Mouse (Mus musculus): ENCODE results near the gene Mlh1. TPM values are rescaled to one million over a fixed set of nuclear protein-coding genes. Genes with fewer than 3 reads are reported as not detected.

Gene Mlh1
- polyA plus RNA-seq, 1 experiment from 2014 or later, result 33.6 TPM

- H3K4me2 ChIP-seq (ENCODE audit: low read depth, low read length), result no peak overlapping the region
- H3K27ac ChIP-seq (replicated peaks; ENCODE audit: low read depth, low read length), result no peak overlapping the region
- DNase-seq (ENCODE audit: low spot score) (no peak), ATAC-seq (ENCODE audit: low read depth) (no peak)
- H3K4me1 ChIP-seq (ENCODE audit: control insufficient read depth, insufficient read depth, low read length), result no peaks in the 10 kb centered on the region
- H3K9ac ChIP-seq (ENCODE audit: low read depth, low read length), result no peak overlapping the region
- no peaks in the 10 kb centered on the region for H3K9me3 ChIP-seq (ENCODE audit: control insufficient read depth, low read length)
- no peak overlapping the region for H3K4me3 ChIP-seq (ENCODE audit: low read depth, low read length)
- 86% methylated on average over 5 of the region's 5 CpGs for WGBS
- H3K27me3 ChIP-seq (replicated peaks; ENCODE audit: control insufficient read depth, insufficient read depth, low read length), result no peaks in the 10 kb centered on the region
- peaks cover 78% of the 10 kb centered on the region for H3K36me3 ChIP-seq (ENCODE audit: control insufficient read depth, insufficient read depth, low read length)
Observed at GRCm38 (mm10) chr9:111220551-111221080, 51.0 kb downstream of the Mlh1 start.

GRCm38 (mm10) chr9:111216424-111216823, 55.2 kb downstream of the Mlh1 start:
- no peak for ATAC-seq (ENCODE audit: low read depth)
- Histone ChIP-seq H3K9me3 (ENCODE audit: control insufficient read depth, low read length) (no peaks in the 10 kb centered on the region), H3K4me2 (ENCODE audit: low read depth, low read length) (no peak overlapping the region), H3K9ac (ENCODE audit: low read depth, low read length) (no peak overlapping the region), H3K4me1 (ENCODE audit: control insufficient read depth, insufficient read depth, low read length) (no peaks in the 10 kb centered on the region; the same call in 1 of the 2 replicates), H3K27ac (replicated peaks; ENCODE audit: low read depth, low read length) (no peak overlapping the region), H3K4me3 (ENCODE audit: low read depth, low read length) (no peak overlapping the region), H3K27me3 (replicated peaks; ENCODE audit: control insufficient read depth, insufficient read depth, low read length) (no peaks in the 10 kb centered on the region), H3K36me3 (ENCODE audit: control insufficient read depth, insufficient read depth, low read length) (peaks cover 50% of the 10 kb centered on the region)
- DNase-seq (ENCODE audit: low spot score), result no peak

- DNase-seq (ENCODE audit: low spot score) (peak; percentile 45), ATAC-seq (ENCODE audit: low read depth) (no peak)
- WGBS, result 36% methylated on average over 6 of the region's 6 CpGs
- no peak overlapping the region for H3K9ac ChIP-seq (ENCODE audit: low read depth, low read length)
- no peak overlapping the region for H3K4me2 ChIP-seq (ENCODE audit: low read depth, low read length)
- no peaks in the 10 kb centered on the region for H3K27me3 ChIP-seq (replicated peaks; ENCODE audit: control insufficient read depth, insufficient read depth, low read length)
- H3K4me1 ChIP-seq (ENCODE audit: control insufficient read depth, insufficient read depth, low read length), result no peaks in the 10 kb centered on the region; the same call in 1 of the 2 replicates
- no peak overlapping the region for H3K27ac ChIP-seq (replicated peaks; ENCODE audit: low read depth, low read length)
- no peaks in the 10 kb centered on the region for H3K9me3 ChIP-seq (ENCODE audit: control insufficient read depth, low read length)
- no peak overlapping the region for H3K4me3 ChIP-seq (ENCODE audit: low read depth, low read length)
- H3K36me3 ChIP-seq (ENCODE audit: control insufficient read depth, insufficient read depth, low read length), result peaks cover 28% of the 10 kb centered on the region; the same call in 1 of the 2 replicates
Observed at GRCm38 (mm10) chr9:111213501-111213900, 58.1 kb downstream of the Mlh1 start.

GRCm38 (mm10) chr9:111211122-111212041, 60.2 kb downstream of the Mlh1 start:
- Histone ChIP-seq H3K27ac (replicated peaks; ENCODE audit: low read depth, low read length) (no peak overlapping the region), H3K9ac (ENCODE audit: low read depth, low read length) (no peak overlapping the region), H3K36me3 (ENCODE audit: control insufficient read depth, insufficient read depth, low read length) (peaks cover 28% of the 10 kb centered on the region), H3K4me2 (ENCODE audit: low read depth, low read length) (no peak overlapping the region), H3K4me1 (ENCODE audit: control insufficient read depth, insufficient read depth, low read length) (no peaks in the 10 kb centered on the region; the same call in 1 of the 2 replicates), H3K4me3 (ENCODE audit: low read depth, low read length) (no peak overlapping the region), H3K27me3 (replicated peaks; ENCODE audit: control insufficient read depth, insufficient read depth, low read length) (no peaks in the 10 kb centered on the region), H3K9me3 (ENCODE audit: control insufficient read depth, low read length) (no peaks in the 10 kb centered on the region)
- no peak for ATAC-seq (ENCODE audit: low read depth)
- no peak for DNase-seq (ENCODE audit: low spot score)
- 77% methylated on average over 10 of the region's 10 CpGs for whole genome bisulfite sequencing

GRCm38 (mm10) chr9:111210412-111210811, 61.2 kb downstream of the Mlh1 start:
- H3K27ac ChIP-seq (replicated peaks; ENCODE audit: low read depth, low read length), result no peak overlapping the region
- H3K36me3 ChIP-seq (ENCODE audit: control insufficient read depth, insufficient read depth, low read length), result peaks cover 23% of the 10 kb centered on the region
- H3K9ac ChIP-seq (ENCODE audit: low read depth, low read length), result no peak overlapping the region
- H3K4me2 ChIP-seq (ENCODE audit: low read depth, low read length), result no peak overlapping the region
- H3K4me1 ChIP-seq (ENCODE audit: control insufficient read depth, insufficient read depth, low read length), result no peaks in the 10 kb centered on the region; the same call in 1 of the 2 replicates
- no peak overlapping the region for H3K4me3 ChIP-seq (ENCODE audit: low read depth, low read length)
- H3K27me3 ChIP-seq (replicated peaks; ENCODE audit: control insufficient read depth, insufficient read depth, low read length), result no peaks in the 10 kb centered on the region
- no peaks in the 10 kb centered on the region for H3K9me3 ChIP-seq (ENCODE audit: control insufficient read depth, low read length)
- DNase-seq (ENCODE audit: low spot score), result no peak
- 90% methylated on average over 4 of the region's 4 CpGs for WGBS
- no peak for ATAC-seq (ENCODE audit: low read depth)

GRCm38 (mm10) chr9:111209158-111209699, 62.4 kb downstream of the Mlh1 start:
- 94% methylated on average over 7 of the region's 7 CpGs for WGBS
- no peak for ATAC-seq (ENCODE audit: low read depth)
- Histone ChIP-seq H3K4me3 (ENCODE audit: low read depth, low read length) (no peak overlapping the region), H3K27ac (replicated peaks; ENCODE audit: low read depth, low read length) (no peak overlapping the region), H3K36me3 (ENCODE audit: control insufficient read depth, insufficient read depth, low read length) (peaks cover 16% of the 10 kb centered on the region), H3K9ac (ENCODE audit: low read depth, low read length) (no peak overlapping the region), H3K27me3 (replicated peaks; ENCODE audit: control insufficient read depth, insufficient read depth, low read length) (no peaks in the 10 kb centered on the region), H3K4me2 (ENCODE audit: low read depth, low read length) (no peak overlapping the region), H3K4me1 (ENCODE audit: control insufficient read depth, insufficient read depth, low read length) (no peaks in the 10 kb centered on the region; the same call in 1 of the 2 replicates), H3K9me3 (ENCODE audit: control insufficient read depth, low read length) (no peaks in the 10 kb centered on the region)
- no peak for DNase-seq (ENCODE audit: low spot score)

GRCm38 (mm10) chr9:111208185-111208584, 63.4 kb downstream of the Mlh1 start:
- no peak overlapping the region for H3K4me2 ChIP-seq (ENCODE audit: low read depth, low read length)
- H3K27me3 ChIP-seq (replicated peaks; ENCODE audit: control insufficient read depth, insufficient read depth, low read length), result no peaks in the 10 kb centered on the region
- DNase-seq (ENCODE audit: low spot score) (no peak), ATAC-seq (ENCODE audit: low read depth) (no peak)
- no peaks in the 10 kb centered on the region for H3K9me3 ChIP-seq (ENCODE audit: control insufficient read depth, low read length)
- no peaks in the 10 kb centered on the region; the same call in 1 of the 2 replicates for H3K4me1 ChIP-seq (ENCODE audit: control insufficient read depth, insufficient read depth, low read length)
- H3K4me3 ChIP-seq (ENCODE audit: low read depth, low read length), result no peak overlapping the region
- no peak overlapping the region for H3K27ac ChIP-seq (replicated peaks; ENCODE audit: low read depth, low read length)
- H3K9ac ChIP-seq (ENCODE audit: low read depth, low read length), result no peak overlapping the region
- peaks cover 13% of the 10 kb centered on the region for H3K36me3 ChIP-seq (ENCODE audit: control insufficient read depth, insufficient read depth, low read length)
- 76% methylated on average over 3 of the region's 3 CpGs for WGBS

GRCm38 (mm10) chr9:111207683-111208082, 63.9 kb downstream of the Mlh1 start:
- DNase-seq (ENCODE audit: low spot score) (no peak), ATAC-seq (ENCODE audit: low read depth) (no peak)
- Histone ChIP-seq H3K36me3 (ENCODE audit: control insufficient read depth, insufficient read depth, low read length) (peaks cover 13% of the 10 kb centered on the region), H3K4me2 (ENCODE audit: low read depth, low read length) (no peak overlapping the region), H3K4me3 (ENCODE audit: low read depth, low read length) (no peak overlapping the region), H3K27me3 (replicated peaks; ENCODE audit: control insufficient read depth, insufficient read depth, low read length) (no peaks in the 10 kb centered on the region), H3K27ac (replicated peaks; ENCODE audit: low read depth, low read length) (no peak overlapping the region), H3K4me1 (ENCODE audit: control insufficient read depth, insufficient read depth, low read length) (no peaks in the 10 kb centered on the region; the same call in 1 of the 2 replicates), H3K9ac (ENCODE audit: low read depth, low read length) (no peak overlapping the region), H3K9me3 (ENCODE audit: control insufficient read depth, low read length) (no peaks in the 10 kb centered on the region)
- WGBS, result 60% methylated on average over 3 of the region's 3 CpGs
